Mouse (Mus musculus) hematopoietic stem cell, adult 5-6 weeks (primary cell): ENCODE measurements around the gene Snx1. TPM values are rescaled to one million over a fixed set of nuclear protein-coding genes. Genes with fewer than 3 reads are reported as not detected.

Experiments
- ATAC-seq, 2 experiments: fragments of 125-278 bp in 1 of 2; replicated peaks in 1 of 2; 2 replicates each; pipeline ENCODE4 v1.8.0; 2016 to 2017; ENCODE audit warnings: inconsistent platforms in 2 of 2, mild to moderate bottlenecking in 2 of 2, moderate number of reproducible peaks in 2 of 2, low read depth in 1 of 2, moderate TSS enrichment in 1 of 2; ENCODE audit not compliant: low FRiP score in 2 of 2, poor library complexity in 2 of 2, severe bottlenecking in 2 of 2, insufficient read depth in 1 of 2, low TSS enrichment in 1 of 2
- total RNA-seq: library from RNA; stranded (forward); fragments of 172-1452, 232-1000 nt; gene quantifications from 2 replicates; pipeline ENCODE4 v1.2.3, GENCODE M21; 2017

The Snx1 gene
- total RNA-seq, 1 experiment from 2014 or later: 110 TPM

DNA sequence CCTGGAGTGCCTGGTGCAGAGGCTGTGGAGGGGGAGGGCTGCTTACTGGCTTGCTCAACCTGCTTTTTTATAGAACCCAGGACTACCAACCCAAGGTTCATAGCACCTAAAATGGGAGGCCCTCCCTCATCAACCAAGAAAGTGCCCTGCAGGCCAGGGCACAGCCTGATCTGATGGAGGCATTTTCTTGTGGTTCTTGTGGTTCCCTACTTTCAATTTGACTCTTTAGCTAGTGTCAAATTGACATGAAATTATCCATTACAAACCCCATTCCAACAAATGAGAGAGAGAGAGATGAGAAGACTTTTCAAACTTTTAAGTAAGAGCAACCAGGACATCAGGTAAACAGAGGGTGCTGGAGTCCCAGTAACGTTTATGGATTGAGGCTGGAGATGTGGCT lies 15.9 kb upstream of the Snx1 start:
- ATAC-seq: no peak

DNA sequence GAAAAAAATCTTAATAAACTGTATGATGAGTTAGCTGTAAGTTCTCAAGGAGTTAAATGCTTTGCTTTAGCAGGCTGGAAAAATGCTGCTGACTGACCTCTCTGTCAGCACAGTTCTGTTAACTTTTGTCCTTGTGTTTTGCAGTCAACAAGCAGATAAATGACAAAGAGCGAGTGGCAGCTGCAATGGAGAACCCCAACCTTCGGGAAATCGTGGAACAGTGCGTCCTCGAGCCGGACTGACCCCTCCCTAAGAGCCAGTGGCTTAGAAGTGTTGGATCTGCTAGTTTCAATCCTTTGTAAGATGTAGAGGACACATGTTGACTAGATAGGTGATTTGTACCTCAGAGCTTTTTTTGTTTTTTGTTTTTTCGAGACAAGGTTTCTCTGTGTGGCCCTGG lies 11.8 kb upstream of the Snx1 start:
- no peak for ATAC-seq

DNA sequence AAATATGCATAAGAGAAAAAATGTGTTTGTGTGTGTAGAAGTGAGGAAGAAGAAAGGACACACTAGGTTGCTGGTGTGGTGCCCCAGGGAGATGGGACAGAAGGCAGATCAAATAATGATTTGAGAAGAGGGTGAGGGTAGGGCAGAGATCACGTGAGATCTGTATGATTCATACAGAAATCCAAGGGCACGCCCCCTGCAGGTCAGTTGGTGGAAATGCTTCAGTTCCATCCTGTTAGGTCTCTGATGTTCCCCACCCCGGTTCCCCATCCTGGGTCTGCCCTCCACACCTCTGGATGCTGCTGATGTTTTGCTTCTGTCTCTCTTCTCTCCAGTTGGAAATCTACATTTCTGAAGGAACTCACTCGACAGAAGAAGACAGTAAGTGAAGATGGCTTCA lies 9.6 kb upstream of the Snx1 start:
- no peak for ATAC-seq

DNA sequence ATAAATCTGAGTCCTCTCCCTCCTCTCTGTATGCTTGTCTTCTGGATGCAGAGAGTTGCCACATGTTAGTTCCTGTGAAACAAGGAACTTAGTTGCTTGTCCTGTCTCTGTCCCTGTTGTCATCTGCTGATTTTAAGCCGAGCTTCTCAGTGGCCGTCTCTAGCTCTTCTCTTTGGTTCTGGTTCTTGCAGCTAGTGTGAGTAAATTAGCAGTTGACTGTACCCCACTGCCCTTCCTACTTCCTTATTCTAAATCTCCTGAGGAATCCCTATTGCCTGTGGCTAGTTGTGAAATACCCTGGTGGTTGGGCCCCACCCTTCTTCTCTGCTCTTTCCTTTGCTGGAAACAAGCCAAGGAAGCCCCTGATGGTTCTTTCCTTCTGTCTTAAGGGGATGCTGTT lies 5.1 kb upstream of the Snx1 start:
- ATAC-seq: no peak

DNA sequence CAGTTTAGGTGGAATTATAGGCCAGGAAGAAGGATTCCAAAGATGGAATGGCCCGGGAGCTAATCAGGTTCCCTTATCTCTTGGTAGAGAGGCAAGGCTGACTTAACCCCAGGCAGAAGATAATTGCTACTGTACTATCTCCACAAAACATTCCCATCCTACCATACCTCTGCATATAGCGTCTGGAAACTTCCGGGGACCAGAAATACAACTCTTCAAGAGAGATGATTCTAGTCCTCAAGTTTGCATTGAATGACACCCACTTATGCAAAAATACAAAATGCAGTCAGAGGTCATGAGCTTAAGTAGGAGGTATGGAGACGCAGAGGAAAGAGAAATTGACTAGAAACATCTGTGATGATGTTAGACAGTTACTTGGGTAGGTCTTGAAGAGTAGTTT lies 1.5 kb upstream of the Snx1 start:
- ATAC-seq: no peak

DNA sequence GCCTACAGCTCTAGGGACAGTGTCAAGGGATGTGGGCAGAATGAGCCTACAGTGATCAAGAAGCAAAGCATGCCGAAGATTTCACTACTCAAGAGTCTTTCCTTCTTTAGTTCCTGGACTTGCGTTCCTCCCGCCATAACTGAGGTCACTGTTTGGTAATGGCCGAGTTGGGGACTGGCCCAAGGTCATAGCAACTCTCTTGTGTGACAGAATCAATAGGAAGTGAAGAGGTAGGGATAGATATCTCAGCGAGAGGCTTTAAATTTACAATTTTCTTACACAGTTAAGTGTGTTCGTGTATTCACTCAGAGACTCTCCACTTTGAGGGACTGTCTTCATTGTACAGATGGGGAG lies 783 bp upstream of the Snx1 start:
- ATAC-seq: no peak

DNA sequence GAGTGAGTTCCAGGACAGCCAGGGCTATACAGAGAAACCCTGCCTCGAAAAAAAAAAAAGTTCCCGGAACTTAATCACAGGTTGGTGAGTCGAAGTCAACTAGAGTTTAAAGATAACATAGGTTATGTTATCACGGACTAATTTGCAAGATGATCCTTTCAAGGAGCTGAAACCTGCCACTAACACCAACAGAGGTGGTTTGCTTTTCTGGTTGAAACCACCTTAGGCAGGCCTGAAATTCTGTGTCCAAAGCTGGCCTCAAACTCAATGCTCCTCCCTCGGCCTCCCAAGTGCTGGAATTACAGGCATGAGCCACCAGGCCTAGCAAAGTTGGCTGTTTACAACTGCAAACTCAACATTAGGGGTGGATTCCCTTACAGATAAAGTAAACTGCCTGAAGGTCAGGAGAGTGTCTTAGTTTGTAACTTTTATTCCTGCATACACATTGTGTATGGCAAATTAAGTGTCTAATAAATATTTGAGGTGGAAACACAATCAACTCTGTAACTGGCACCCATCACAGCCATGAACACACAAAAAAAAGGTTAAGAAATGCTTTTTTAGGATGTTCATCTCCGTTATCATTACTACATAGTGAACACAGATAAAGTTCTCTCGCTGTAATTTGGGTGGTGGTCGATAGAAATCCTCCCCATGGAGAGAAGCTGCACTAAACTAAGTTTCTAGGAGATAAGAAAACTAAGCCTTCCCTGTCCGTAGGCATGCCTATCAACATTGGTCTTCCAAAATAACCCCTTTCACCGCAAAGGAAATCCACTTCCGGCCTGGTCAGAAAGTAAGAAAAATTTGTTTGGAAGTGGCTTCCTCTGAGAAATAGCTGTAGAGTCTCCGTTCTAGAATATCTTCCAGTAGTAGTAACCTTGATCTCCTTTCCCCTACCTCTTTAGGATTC lies 588 bp downstream of the Snx1 start:
- ATAC-seq: 0 out of 4 replicates have a peak, but pooled peaks of 1 of the 2 experiments have one; percentile 5

DNA sequence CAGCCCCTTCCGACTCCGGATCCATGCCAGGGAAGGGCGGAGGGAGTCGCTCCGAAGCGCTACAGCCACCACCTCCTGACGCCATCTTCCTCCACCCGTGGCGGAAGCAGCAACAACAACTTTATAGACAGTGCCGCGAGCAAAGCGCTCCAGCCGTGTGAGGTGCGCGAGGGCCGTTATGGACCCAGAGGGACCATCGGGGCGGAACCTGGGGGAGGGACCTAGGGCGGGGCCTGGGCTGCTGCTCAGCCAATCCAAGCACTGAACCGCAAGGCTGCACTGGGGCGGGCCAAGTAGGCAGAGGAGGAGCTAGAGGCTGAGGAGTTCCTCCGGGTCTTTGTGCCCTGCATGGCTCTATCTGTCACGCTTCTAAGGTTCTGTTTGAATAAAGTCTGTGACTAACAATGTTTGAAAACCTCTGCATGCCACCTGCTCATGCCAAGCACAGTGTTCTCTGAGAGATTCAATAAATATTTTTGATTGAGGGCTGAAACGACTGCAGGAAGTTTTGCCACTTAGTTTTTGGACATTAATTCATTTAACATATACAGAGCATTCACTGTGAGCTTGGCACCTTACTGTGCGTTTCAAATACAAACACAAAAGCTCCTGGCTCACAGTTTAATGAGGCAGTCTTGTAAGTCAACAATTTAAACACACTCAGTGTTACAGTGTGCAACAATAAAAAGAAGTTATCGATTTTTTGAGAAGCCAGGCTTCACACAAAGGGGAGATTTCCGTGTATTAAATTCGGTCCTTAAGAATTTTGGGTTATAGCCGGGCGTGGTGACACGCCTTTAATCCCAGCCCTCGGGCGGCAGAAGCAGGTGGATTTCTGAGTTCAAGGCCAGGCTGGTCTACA lies 1.5 kb downstream of the Snx1 start:
- ATAC-seq: peak; percentile 90 to 93

DNA sequence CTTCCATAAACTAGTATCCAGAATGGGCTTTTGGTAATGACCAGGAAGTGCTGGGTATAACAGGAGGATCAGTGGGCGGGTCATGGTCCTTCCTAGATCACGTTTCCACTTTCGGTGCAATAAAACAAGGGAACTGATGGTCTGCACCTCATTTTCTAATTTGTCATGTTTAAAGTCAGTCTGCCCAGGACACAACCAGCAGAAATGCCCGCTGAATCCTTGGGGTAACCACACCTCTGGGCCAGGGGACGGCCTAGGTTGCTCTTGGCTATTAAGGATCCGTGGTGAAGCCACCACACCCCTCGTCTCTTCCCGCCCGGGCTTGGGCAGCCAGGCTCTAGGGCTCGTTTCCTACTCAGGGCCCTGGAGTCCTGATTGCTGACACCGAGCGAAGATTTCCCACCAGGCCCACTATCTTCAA lies 2.3 kb downstream of the Snx1 start:
- no peak for ATAC-seq

DNA sequence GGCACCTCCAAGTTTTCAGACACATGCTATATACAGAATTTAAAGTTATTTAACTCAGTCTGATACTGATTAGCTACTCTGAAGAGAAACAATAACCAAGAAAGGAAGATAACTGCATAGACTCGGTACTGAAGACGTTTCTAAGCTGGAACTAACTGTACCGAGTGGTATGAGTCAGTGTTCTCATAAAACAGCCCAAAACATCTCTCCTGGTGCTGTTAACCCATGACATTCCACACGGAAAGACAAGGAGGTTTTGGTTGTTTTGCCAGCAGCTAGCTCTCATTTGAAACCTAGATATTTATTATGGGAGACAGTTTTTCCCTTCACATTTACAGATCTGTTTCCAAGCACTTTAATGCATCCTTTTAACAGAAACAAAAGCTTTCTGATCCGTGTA lies 2.7 kb downstream of the Snx1 start:
- no peak for ATAC-seq

DNA sequence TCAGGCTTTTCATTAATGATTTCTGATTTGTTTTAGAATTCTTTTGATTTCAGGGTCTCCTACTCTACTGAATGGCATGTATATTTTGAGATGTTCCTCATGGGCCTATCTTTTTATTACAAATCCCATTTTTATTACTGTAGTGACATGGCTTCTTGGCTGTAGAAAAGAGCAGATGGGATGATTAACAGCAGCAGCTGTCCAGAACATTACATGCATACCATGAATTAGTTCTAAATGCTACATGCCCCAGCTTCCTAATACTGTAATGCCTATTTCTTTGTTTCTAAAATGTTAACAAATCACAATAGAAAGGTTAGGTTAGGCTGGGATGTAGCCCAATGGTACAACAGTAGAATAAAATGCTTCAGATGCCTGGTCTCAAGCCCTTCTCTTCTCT lies 5.0 kb downstream of the Snx1 start:
- no peak for ATAC-seq

DNA sequence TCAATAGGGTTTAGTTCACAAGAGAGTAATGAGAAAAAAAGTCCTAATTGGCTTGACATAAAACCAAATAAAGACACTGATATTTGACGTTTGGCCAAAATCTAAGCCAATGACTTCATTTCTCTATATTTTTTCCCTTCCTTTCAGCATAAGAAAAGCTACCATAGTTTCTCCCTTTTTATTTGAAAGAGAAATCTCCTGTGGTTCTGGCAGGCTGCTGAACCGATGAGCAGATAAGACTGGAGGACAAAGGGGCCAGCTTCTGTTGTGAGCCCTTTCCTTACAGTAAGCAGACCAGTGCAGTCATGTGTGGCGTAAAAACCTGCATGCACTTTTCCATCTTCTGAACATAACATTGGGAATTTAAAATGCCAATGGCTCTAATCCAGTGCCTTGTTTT lies 5.4 kb downstream of the Snx1 start:
- ATAC-seq: no peak

DNA sequence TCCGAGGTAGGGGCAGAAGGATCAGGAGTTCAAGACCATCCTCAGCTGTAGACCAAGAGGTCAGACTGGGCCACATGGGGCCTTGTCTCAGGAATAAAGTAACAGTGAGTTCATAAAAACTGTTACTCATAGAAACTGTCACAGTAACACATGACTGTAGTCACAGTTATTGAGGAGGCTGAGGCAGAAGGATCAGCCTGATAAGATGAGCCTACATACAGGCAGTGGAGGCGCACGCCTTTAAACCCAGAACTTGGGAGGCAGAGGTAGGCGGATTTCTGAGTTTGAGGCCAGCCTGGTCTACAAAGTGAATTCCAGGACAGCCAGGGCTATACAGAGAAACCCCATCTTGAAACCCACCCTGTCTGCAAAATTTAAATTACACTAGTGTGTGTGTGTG lies 6.3 kb downstream of the Snx1 start:
- ATAC-seq: no peak

DNA sequence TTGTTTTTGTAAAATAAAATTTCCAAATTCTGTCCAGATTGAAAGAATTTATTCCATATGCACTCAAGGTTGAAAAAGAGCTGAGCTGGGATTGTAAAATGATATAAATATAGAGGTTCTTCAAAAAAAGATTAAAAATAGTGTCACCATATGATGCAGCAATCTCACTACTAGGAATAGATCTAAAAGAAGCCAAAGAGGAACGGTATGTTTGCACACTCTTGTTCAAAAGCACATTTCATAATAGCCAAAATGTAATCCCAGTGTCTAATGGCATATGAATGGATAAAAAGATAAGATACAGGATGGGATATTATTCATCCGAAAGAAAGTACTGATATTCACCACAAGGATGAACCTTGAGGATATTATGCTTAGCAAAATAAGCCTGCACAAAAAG lies 6.9 kb downstream of the Snx1 start:
- ATAC-seq: no peak

DNA sequence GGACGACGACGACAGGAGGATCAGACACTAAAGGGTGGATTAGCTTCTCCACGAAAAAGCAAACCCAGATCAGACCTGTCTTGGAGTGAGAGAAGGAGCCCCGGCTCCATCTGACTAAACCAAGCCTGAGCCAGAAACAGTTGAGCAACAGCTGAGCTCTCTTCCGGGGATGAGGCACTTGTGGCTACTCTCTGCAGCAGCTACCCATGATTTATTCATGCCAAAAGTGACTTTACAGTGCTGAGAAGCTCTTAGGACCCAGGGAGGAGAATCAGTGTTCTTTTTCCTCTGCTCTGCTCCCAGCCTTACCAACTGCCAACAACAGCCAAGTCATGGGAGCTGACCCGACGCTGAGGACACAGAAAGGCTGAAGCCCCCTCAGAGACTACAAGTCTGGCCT lies 9.5 kb downstream of the Snx1 start:
- ATAC-seq: no peak

DNA sequence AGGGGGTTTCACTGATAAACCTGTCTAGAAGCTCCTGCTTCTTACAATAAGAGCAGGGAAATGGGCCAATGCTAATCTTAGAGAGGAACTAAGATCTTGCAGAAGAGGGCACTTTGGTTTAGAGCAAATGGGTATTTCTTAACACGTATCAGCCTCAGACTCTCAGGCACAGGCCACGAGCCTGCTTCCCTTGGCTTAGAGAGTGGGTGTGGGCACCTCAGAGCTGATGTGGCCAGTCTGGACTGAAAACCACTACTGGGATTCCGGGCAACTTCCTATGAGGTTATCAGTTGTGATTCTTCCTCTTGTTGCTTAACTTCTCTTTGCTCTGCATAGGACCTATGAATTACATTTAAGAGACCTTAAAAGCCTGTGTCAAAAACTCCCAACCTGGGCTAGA lies 12.0 kb downstream of the Snx1 start:
- peak; percentile 46 to 69; a peak in 3 of 4 replicates for ATAC-seq

DNA sequence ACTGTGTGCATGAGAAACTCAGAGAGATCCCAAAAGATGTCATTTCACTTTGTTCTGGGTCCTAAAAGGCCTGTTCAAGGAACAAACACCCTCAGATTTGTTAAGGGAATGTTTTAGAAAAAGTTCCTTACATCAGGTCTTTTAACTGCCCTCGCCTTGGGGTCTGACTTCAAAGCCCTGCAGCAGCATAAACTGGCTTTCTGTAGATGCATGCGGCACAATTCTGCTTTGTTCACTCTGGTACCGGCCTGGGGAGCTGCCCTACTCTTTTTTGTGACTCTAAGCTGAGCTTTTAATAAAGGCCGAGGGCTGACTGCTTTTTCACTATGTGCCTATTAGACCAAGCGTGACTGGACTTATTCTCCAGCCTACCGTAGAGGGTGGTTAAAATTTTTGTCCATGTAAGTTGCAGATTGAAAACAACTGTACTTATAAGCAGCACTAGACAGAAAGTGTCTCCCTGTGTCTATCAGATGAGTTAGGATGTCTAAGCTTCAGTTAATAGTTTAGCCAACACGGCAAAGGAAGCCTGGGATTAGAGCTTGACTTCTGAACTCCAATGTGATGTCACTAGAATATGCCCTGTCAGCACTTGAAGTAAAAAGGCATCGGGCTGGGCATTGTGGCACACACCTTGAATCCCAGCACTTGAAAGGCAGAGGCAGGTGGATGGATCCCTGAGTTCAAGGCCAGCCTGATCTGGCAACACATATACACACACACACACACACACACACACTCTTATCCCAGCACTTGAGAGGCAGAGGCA lies 15.6 kb downstream of the Snx1 start:
- ATAC-seq: no peak

DNA sequence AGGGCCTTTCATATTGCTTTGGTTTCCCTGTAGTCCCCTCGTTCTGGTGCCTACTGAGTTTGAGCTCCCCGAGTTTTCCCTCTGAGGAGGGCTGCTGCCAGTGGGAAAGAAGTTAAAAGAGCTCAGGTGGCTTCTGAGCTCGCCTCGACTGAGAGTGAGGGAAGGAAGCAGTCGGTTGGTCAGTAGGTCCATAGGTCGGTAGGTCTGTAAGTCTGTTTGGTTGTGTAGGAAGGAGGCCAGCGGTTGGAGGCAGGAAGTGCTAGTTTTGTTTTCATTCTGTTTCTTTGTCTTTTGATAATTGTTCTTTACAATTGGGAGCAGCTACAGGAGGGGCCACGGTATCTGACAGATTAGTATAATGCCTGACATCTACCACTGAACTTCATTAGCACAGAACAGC lies 16.3 kb downstream of the Snx1 start:
- ATAC-seq: no peak
